In genomic region chr2:128122491-128122890, GRCm38 (mm10) we compare ENCODE assay signal across 7 mouse cellular contexts. TPM values are rescaled to one million over a fixed set of nuclear protein-coding genes. Genes with fewer than 3 reads are reported as not detected.
DNase-seq lines count a peak whose midpoint lies in the region; ATAC-seq and TF ChIP-seq lines count a peak whose summit lies in the region.

No protein-coding gene starts in this region.

- H3K4me2 ChIP-seq in hindbrain, postnatal 0 days (ENCODE audit: low read depth, low read length) = peak overlapping the region; percentile 83
- peak overlapping the region; percentile 97 for H3K4me2 ChIP-seq in limb, embryonic 12.5 days
- H3K4me2 ChIP-seq in midbrain, embryonic 12.5 days (replicated peaks) = peak overlapping the region; percentile 98

- no peaks in the 10 kb centered on the region for H3K36me3 ChIP-seq in hindbrain, postnatal 0 days (ENCODE audit: insufficient read depth, low read length)
- no peaks in the 10 kb centered on the region for H3K36me3 ChIP-seq in limb, embryonic 12.5 days
- H3K36me3 ChIP-seq in midbrain, embryonic 12.5 days = no peaks in the 10 kb centered on the region

- H3K27me3 ChIP-seq in hindbrain, postnatal 0 days (ENCODE audit: insufficient read depth, low read length) = peaks cover 11% of the 10 kb centered on the region; the same call in 1 of the 2 replicates
- H3K27me3 ChIP-seq in limb, embryonic 12.5 days = peaks cover 41% of the 10 kb centered on the region
- peaks cover 51% of the 10 kb centered on the region for H3K27me3 ChIP-seq in midbrain, embryonic 12.5 days

- no peak for ATAC-seq in hindbrain, postnatal 0 days
- ATAC-seq in limb, embryonic 12.5 days (ENCODE audit: insufficient number of reproducible peaks, insufficient read depth, low FRiP score, low TSS enrichment, low read depth) = no peak
- no peak for ATAC-seq in midbrain, embryonic 12.5 days (ENCODE audit: low FRiP score, low read depth)

- H3K9ac ChIP-seq in hindbrain, postnatal 0 days (replicated peaks; ENCODE audit: low read length) = no peak overlapping the region
- H3K9ac ChIP-seq in limb, embryonic 12.5 days (replicated peaks) = no peak overlapping the region; the same call in 1 of the 2 replicates
- no peak overlapping the region for H3K9ac ChIP-seq in midbrain, embryonic 12.5 days (replicated peaks)

- TF ChIP-seq CTCF in hindbrain, postnatal 0 days (IDR thresholded peaks at IDR 0.05; ENCODE audit: low read depth) = peak; percentile 89

- DNase-seq in NIH3T3 (ENCODE audit: low read depth) = peak; percentile 80
- peak; percentile 51 for DNase-seq in cerebellum, adult 8-10 months
- peak; percentile 30 to 33 for DNase-seq in frontal cortex, postnatal 25 days (ENCODE audit: low spot score in 2 of 2)
- DNase-seq in hindbrain, postnatal 0 days (ENCODE audit: low spot score) = peak; percentile 79
- DNase-seq in spleen, postnatal 10 days (ENCODE audit: low spot score in 2 of 2) = peak; percentile 33 to 67

- H3K9me3 ChIP-seq in hindbrain, postnatal 0 days (ENCODE audit: low read length) = no peaks in the 10 kb centered on the region
- no peaks in the 10 kb centered on the region for H3K9me3 ChIP-seq in limb, embryonic 12.5 days
- H3K9me3 ChIP-seq in midbrain, embryonic 12.5 days = no peaks in the 10 kb centered on the region

- H3K4me1 ChIP-seq in hindbrain, postnatal 0 days (ENCODE audit: insufficient read depth, low read length) = peaks cover 12% of the 10 kb centered on the region; the same call in 1 of the 2 replicates
- H3K4me1 ChIP-seq in limb, embryonic 12.5 days (replicated peaks) = peaks cover 31% of the 10 kb centered on the region
- peaks cover 43% of the 10 kb centered on the region for H3K4me1 ChIP-seq in midbrain, embryonic 12.5 days

- no peak overlapping the region for H3K27ac ChIP-seq in hindbrain, postnatal 0 days
- H3K27ac ChIP-seq in limb, embryonic 12.5 days = no peak overlapping the region
- H3K27ac ChIP-seq in midbrain, embryonic 12.5 days (replicated peaks) = no peak overlapping the region

- WGBS in hindbrain, postnatal 0 days = 2% methylated on average over 9 of the region's 9 CpGs
- WGBS in limb, embryonic 12.5 days = 1% methylated on average over 9 of the region's 9 CpGs
- WGBS in midbrain, embryonic 12.5 days = under 1% methylated on average over 9 of the region's 9 CpGs

- peak overlapping the region; percentile 19; the same call in 1 of the 2 replicates for H3K4me3 ChIP-seq in hindbrain, postnatal 0 days (ENCODE audit: low read length)
- H3K4me3 ChIP-seq in limb, embryonic 12.5 days (replicated peaks) = peak overlapping the region; percentile 76
- peak overlapping the region; percentile 69 for H3K4me3 ChIP-seq in midbrain, embryonic 12.5 days

RNA-seq across cellular contexts. Expression of gene Bcl2l11, which starts 3.3 kb away (rescaled TPM):
- total RNA-seq in hindbrain, postnatal 0 days (2014; rRNA removed) = 11.3 and 15.9 TPM in 2 replicates
- polyA plus RNA-seq in hindbrain, postnatal 0 days (2015; fragmentation: Nextera tagmentation; extraction: Ambion mirVana) = 7.8 and 7.9 TPM in 2 replicates
- polyA plus RNA-seq in limb, embryonic 12.5 days (2016; fragmentation: Nextera tagmentation; extraction: Ambion mirVana) = 29.9 and 33.5 TPM in 2 replicates
- polyA plus RNA-seq in midbrain, embryonic 12.5 days (2016; fragmentation: Nextera tagmentation; extraction: Ambion mirVana) = 21.6 and 24.7 TPM in 2 replicates

Comparison
In these comparisons a context has a peak if more than half of its experiments do, and no peak if none do; other contexts are left out.
1. H3K4me3 ChIP-seq: peak in every context shown above with its lines; median percentile 76 in limb, embryonic 12.5 days; 69 in midbrain, embryonic 12.5 days; 19 in hindbrain, postnatal 0 days.